Mouse (Mus musculus): ENCODE data around the gene Ssh1. TPM values are rescaled to one million over a fixed set of nuclear protein-coding genes. Genes with fewer than 3 reads are reported as not detected.

Ssh1 gene
- 3.3 TPM in 2 replicates for polyA plus RNA-seq (2012)

DNA sequence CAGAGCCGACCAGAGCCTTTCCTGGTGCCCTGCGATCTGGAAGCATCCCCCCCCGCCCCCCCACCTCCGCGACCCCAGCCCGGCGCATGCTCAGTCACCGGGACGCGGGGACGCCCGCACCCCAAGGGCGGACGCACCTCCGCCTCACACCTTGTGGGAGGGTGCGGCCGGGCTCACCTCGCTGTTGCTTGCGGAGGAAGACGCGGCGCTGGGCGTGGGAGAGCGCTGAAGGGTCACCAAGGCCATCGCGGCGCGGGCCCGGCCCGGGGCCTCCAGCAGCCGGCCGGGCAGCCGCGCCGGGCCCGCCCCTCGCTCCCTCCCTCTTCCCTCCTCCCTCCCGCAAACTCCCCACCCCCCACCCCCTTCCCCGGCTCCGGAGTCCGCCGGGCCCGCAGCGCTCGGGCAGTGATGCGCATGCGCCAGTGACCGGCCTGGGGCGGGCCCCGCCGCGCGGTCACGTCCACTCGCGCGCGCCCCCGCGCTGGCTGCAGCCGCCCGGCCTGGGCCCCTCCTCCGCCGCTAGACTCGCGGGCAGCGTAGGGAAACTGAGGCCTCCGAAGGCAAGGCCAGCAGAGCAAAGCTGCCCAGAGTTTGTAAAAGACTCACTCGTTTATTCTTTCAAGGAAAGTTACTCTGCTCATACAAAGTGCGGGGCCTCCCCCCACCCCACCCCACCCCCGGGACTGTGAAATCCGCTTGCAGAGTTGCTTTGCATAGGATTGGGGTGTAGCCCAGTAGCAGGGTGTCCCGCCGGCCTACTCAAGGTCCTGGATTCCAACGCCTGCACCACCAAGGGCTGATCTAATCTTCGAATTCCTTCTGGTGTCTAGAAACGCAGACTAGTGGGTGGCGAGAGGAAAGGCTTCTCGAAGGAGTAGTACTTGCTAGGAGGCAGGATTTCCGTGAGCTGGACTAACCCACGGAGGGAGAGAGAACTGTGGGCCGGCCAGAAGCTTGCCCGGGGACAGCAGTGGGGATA is at the start of gene Ssh1:
Ssh1 (minus strand) TSS at position 408 of the 979 bp plus-strand sequence.
- Histone ChIP-seq H3K9me3 (ENCODE audit: control insufficient read depth, low read length) (no peaks in the 10 kb centered on the region), H3K4me3 (replicated peaks) (peak within 1 kb of the TSS; percentile 82), H3K36me3 (ENCODE audit: control insufficient read depth) (peaks cover 22% of the 10 kb centered on the region), H3K4me1 (ENCODE audit: control insufficient read depth) (peaks cover 55% of the 10 kb centered on the region), H3K27me3 (ENCODE audit: control insufficient read depth) (peaks cover 17% of the 10 kb centered on the region)
- TF ChIP-seq GATA1 (IDR thresholded peaks at IDR 0.05; ENCODE audit: low read length) (no peak), TAL1 (IDR thresholded peaks at IDR 0.05; ENCODE audit: low read length) (no peak)

DNA sequence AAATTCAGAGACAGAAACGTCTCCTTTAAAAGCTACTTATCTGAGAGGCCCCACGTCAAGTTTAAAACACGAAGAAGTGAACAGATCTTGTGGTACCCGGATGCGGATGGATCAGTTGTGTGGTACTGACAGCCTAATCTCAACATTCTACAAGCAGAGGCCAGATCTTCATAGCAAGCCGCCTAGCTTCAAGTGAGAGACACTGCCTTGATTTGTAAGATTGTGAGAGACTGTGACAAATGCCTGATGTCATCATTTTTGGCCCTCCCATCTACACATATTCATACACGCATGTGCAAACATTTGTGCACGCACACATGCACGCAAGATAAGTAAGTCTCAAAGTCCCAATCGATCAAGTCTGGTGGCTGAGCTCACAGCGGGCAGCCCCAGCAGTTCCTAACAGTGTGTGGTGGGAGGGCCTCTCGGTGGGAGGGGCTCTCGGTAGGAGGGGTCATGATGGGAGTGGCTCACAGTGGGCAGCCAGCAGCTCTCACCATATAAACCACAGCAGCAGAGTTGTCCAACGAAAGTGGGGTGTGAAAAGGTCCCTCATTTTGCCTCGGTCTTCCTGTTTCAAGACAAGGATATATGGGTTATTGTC is 47.7 kb upstream of the Ssh1 start:
- no peak for TF ChIP-seq TAL1 (IDR thresholded peaks at IDR 0.05; ENCODE audit: low read length)
- no peak for TF ChIP-seq GATA1 (IDR thresholded peaks at IDR 0.05; ENCODE audit: low read length)
- Histone ChIP-seq H3K27me3 (ENCODE audit: control insufficient read depth) (peaks cover 8% of the 10 kb centered on the region), H3K9me3 (ENCODE audit: control insufficient read depth, low read length) (no peaks in the 10 kb centered on the region), H3K4me3 (replicated peaks) (no peak overlapping the region), H3K36me3 (ENCODE audit: control insufficient read depth) (no peaks in the 10 kb centered on the region), H3K4me1 (ENCODE audit: control insufficient read depth) (peaks cover 10% of the 10 kb centered on the region)

DNA sequence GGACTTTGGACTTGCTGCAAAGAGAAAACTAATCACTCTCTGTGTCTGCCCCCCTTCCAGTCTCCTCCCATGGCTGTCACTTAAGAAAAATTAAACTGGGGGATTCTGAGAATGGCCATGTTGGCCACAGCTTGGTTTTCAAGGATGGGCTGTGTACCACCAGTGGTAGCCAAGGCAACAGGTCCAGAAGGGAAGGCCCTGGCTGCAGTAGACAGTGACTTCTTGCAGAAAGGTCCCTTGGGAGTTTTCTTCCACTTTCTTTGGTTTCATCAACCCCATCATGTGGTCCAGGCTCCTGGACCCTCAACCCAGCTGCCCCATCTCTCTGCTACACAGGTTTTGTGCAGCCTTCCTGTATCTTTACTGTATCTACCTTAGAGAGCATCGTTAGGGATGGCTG is 47.2 kb upstream of the Ssh1 start:
- H3K4me3 ChIP-seq (replicated peaks): no peak overlapping the region
- H3K9me3 ChIP-seq (ENCODE audit: control insufficient read depth, low read length): no peaks in the 10 kb centered on the region
- TF ChIP-seq GATA1 (IDR thresholded peaks at IDR 0.05; ENCODE audit: low read length) (no peak), TAL1 (IDR thresholded peaks at IDR 0.05; ENCODE audit: low read length) (no peak)
- H3K27me3 ChIP-seq (ENCODE audit: control insufficient read depth): peaks cover 5% of the 10 kb centered on the region
- H3K4me1 ChIP-seq (ENCODE audit: control insufficient read depth): peaks cover 10% of the 10 kb centered on the region
- no peaks in the 10 kb centered on the region for H3K36me3 ChIP-seq (ENCODE audit: control insufficient read depth)

DNA sequence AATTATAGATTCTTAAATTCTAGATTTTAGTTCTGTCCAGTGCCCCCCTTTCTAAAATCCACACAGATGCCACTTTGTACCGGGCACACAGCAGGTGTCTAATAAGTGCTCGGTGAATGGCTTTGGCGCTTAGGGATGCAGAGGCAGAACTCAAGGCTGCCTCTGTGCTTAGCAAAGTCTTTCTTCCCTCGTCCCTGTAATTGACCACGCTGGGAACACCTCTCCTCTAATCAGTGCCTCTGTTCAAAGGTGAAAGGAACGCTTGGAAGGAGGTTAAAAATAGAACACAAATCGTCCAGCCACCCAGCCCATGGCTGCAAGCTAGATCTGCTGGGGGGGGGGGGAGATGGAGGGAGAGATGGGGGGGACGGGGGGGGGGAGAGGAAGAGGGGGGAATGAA is 46.8 kb upstream of the Ssh1 start:
- Histone ChIP-seq H3K4me3 (replicated peaks) (no peak overlapping the region), H3K9me3 (ENCODE audit: control insufficient read depth, low read length) (no peaks in the 10 kb centered on the region), H3K27me3 (ENCODE audit: control insufficient read depth) (peaks cover 5% of the 10 kb centered on the region), H3K4me1 (ENCODE audit: control insufficient read depth) (peaks cover 10% of the 10 kb centered on the region), H3K36me3 (ENCODE audit: control insufficient read depth) (no peaks in the 10 kb centered on the region)
- no peak for TF ChIP-seq TAL1 (IDR thresholded peaks at IDR 0.05; ENCODE audit: low read length)
- no peak for TF ChIP-seq GATA1 (IDR thresholded peaks at IDR 0.05; ENCODE audit: low read length)

DNA sequence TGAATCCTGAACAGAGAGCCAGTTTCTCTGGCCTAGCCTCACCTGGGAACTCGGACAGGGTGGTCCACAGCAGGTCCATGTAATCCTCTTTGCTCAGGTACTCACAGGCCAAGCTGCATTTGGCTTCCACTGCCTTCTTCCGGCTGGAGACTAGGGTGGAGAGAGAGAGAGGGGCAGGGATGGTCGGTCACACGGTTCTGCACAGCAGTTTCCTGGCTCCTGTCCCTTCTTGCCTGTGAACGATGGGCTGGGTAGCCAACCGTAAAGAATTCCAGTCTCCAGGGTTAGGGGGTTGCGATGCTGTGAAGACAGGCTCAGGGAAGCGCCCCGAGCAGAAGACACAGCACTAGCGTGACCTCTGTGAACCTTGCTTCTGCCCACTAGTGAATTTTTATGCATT is 41.4 kb upstream of the Ssh1 start:
- Histone ChIP-seq H3K9me3 (ENCODE audit: control insufficient read depth, low read length) (peaks cover 15% of the 10 kb centered on the region; the same call in 1 of the 2 replicates), H3K36me3 (ENCODE audit: control insufficient read depth) (no peaks in the 10 kb centered on the region), H3K27me3 (ENCODE audit: control insufficient read depth) (peaks cover 6% of the 10 kb centered on the region; the same call in 1 of the 2 replicates), H3K4me1 (ENCODE audit: control insufficient read depth) (no peaks in the 10 kb centered on the region), H3K4me3 (replicated peaks) (no peak overlapping the region)
- TF ChIP-seq GATA1 (IDR thresholded peaks at IDR 0.05; ENCODE audit: low read length) (no peak), TAL1 (IDR thresholded peaks at IDR 0.05; ENCODE audit: low read length) (no peak)

DNA sequence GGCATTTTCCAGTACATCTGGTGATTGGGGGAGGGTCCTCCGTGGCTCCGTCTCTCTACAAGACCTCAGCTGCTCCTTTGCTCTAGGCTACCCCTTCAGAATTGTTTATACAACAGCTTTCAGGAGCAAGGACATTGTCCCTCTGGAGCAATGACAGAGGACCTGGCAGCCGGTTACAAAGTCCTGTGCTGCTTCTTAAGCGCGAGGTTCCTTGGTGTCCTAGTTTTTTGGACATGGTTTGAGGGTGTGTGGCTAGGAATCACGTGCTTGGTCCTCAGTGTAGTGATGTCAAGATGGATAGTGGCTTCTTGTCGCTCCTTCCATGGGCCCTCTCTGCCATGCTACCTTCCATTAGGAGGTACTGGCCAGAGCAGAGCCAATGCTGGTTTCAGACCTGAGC is 40.7 kb upstream of the Ssh1 start:
- peaks cover 15% of the 10 kb centered on the region; the same call in 1 of the 2 replicates for H3K9me3 ChIP-seq (ENCODE audit: control insufficient read depth, low read length)
- no peaks in the 10 kb centered on the region for H3K36me3 ChIP-seq (ENCODE audit: control insufficient read depth)
- no peak overlapping the region for H3K4me3 ChIP-seq (replicated peaks)
- H3K27me3 ChIP-seq (ENCODE audit: control insufficient read depth): peaks cover 6% of the 10 kb centered on the region; the same call in 1 of the 2 replicates
- H3K4me1 ChIP-seq (ENCODE audit: control insufficient read depth): no peaks in the 10 kb centered on the region
- TF ChIP-seq TAL1 (IDR thresholded peaks at IDR 0.05; ENCODE audit: low read length): no peak

DNA sequence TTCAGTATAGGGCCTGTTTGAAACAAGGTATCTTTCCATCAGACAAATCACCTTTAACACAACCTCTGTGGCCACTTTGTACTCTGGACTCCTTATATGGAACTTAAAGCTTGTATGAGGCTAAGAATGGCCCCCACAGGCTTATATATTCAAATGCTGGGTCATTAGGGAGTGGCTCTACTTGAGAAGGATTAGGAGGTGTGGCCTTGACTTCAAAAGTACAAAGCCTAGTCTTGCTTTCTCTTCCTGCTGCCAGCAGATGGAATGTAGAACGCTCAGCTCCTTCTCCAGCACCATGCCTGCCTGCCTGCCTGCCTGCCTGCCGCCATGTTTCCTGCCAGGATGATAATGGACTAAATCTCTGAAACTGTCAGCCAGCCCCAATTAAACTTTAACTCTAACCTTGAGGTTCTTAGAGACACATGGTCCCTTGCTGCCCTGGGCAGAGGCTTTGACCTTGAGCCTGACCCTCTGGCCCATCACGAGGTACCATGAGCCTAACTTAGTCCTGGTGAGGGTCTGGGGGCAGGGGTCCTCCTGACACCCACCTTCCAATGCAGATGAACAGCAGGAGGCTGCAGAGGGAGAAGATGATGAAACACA is 38.6 kb upstream of the Ssh1 start:
- Histone ChIP-seq H3K36me3 (ENCODE audit: control insufficient read depth) (no peaks in the 10 kb centered on the region), H3K9me3 (ENCODE audit: control insufficient read depth, low read length) (peaks cover 15% of the 10 kb centered on the region; the same call in 1 of the 2 replicates), H3K27me3 (ENCODE audit: control insufficient read depth) (peaks cover 6% of the 10 kb centered on the region; the same call in 1 of the 2 replicates), H3K4me3 (replicated peaks) (no peak overlapping the region), H3K4me1 (ENCODE audit: control insufficient read depth) (no peaks in the 10 kb centered on the region)
- TF ChIP-seq TAL1 (IDR thresholded peaks at IDR 0.05; ENCODE audit: low read length): no peak
- no peak for TF ChIP-seq GATA1 (IDR thresholded peaks at IDR 0.05; ENCODE audit: low read length)

DNA sequence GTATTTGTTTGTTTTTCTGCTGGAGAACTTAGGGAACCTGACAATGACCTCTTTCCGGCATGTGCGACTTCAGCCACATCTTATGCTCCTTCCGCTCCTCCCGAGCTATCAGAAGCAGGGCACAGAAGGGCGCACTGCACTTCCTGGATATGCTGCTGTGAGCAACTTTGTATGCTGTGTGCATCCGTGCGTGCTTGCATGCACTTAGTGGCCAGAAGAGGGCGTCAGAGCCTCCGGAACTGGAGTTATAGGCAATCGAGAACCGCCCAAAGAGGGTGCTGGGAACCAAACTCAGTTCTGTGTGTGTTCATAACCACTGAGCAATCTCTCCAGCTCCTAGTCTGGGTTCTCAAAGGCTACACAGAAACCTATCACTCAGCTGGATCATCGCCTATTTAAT is 37.0 kb upstream of the Ssh1 start:
- H3K4me1 ChIP-seq (ENCODE audit: control insufficient read depth): no peaks in the 10 kb centered on the region
- H3K9me3 ChIP-seq (ENCODE audit: control insufficient read depth, low read length): peaks cover 15% of the 10 kb centered on the region; the same call in 1 of the 2 replicates
- no peaks in the 10 kb centered on the region for H3K36me3 ChIP-seq (ENCODE audit: control insufficient read depth)
- TF ChIP-seq TAL1 (IDR thresholded peaks at IDR 0.05; ENCODE audit: low read length) (no peak), GATA1 (IDR thresholded peaks at IDR 0.05; ENCODE audit: low read length) (no peak)
- no peak overlapping the region for H3K4me3 ChIP-seq (replicated peaks)
- H3K27me3 ChIP-seq (ENCODE audit: control insufficient read depth): peaks cover 6% of the 10 kb centered on the region; the same call in 1 of the 2 replicates

DNA sequence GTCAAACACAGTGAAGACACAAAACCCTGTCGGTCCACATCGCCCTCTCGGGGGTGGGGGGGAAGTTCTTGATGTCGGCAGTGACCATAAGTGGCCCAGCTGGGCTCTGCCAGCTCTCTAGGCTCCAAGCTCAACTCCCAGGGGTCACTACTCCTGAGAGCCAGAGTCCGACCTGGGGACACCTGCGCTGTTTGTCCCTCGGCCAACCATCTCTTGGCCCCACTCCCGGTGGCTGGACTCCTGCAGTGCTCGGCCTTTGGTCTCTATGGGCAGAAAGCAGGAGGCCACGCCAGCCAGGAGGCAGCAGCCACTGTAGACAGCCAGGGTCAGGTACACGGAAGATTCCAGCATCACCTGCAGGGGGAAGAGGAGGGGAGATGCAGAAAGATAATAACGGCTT is 34.4 kb upstream of the Ssh1 start:
- no peaks in the 10 kb centered on the region for H3K36me3 ChIP-seq (ENCODE audit: control insufficient read depth)
- TF ChIP-seq GATA1 (IDR thresholded peaks at IDR 0.05; ENCODE audit: low read length) (no peak), TAL1 (IDR thresholded peaks at IDR 0.05; ENCODE audit: low read length) (no peak)
- no peak overlapping the region for H3K4me3 ChIP-seq (replicated peaks)
- peaks cover 9% of the 10 kb centered on the region for H3K27me3 ChIP-seq (ENCODE audit: control insufficient read depth)
- H3K4me1 ChIP-seq (ENCODE audit: control insufficient read depth): peaks cover 3% of the 10 kb centered on the region
- H3K9me3 ChIP-seq (ENCODE audit: control insufficient read depth, low read length): peaks cover 15% of the 10 kb centered on the region; the same call in 1 of the 2 replicates
